Mouse (Mus musculus) kidney, adult 2 months (tissue): ENCODE data around the gene Rasal3. TPM values are rescaled to one million over a fixed set of nuclear protein-coding genes. Genes with fewer than 3 reads are reported as not detected.

ENCODE experiments used
- DNase-seq: peaks from one replicate; pipeline ENCODE4 v3.0.0; 2021
- H3K27ac ChIP-seq: fragments of 200-500 bp; 2 replicates; pipeline ENCODE4 v1.5.1; 2012; ENCODE audit warnings: low read depth, low read length, control low read depth, inconsistent platforms; ENCODE audit not compliant: insufficient read depth
- H3K27me3 ChIP-seq: fragments of 200-500 bp; replicated peaks from 2 replicates; pipeline ENCODE4 v1.6.1; 2012; ENCODE audit warnings: mild to moderate bottlenecking, moderate library complexity, low read length, inconsistent platforms; ENCODE audit not compliant: control insufficient read depth, insufficient read depth
- H3K36me3 ChIP-seq: fragments of 200-500 bp; 2 replicates; pipeline ENCODE4 v1.6.1; 2012; ENCODE audit warnings: mild to moderate bottlenecking, moderate library complexity, low read length, inconsistent platforms; ENCODE audit not compliant: control insufficient read depth, insufficient read depth
- H3K4me1 ChIP-seq: fragments of 200-500 bp; 2 replicates; pipeline ENCODE4 v1.6.1; 2011; ENCODE audit warnings: low read length; ENCODE audit not compliant: control insufficient read depth, insufficient read depth
- H3K4me3 ChIP-seq: fragments of 200-500 bp; 2 replicates; pipeline ENCODE4 v1.5.1; 2011; ENCODE audit warnings: mild to moderate bottlenecking, low read depth, low read length, control low read depth; ENCODE audit not compliant: insufficient read depth
- CTCF ChIP-seq: fragments of 200-500 bp; conservative IDR thresholded peaks from 2 replicates; pipeline ENCODE4 v1.5.1; 2011; ENCODE audit warnings: low read depth, mild to moderate bottlenecking, control low read depth, low read length, moderate library complexity, mixed read lengths; ENCODE audit not compliant: insufficient read depth, insufficient read length
- POLR2A ChIP-seq: fragments of 200-500 bp; IDR thresholded peaks from one replicate; pipeline ENCODE4 v1.6.1; 2011; ENCODE audit warnings: low read depth, low read length, control low read depth
- WGBS: fragments of 180-500 bp; shearing (Covaris S2); methylation state at CpG from one replicate; pipeline ENCODE4 v1.1.7; 2018; 5-methylcytosine and 5-hydroxymethylcytosine counted together
- polyA plus RNA-seq: library from polyadenylated mRNA; depleted of rRNA; stranded (reverse); fragments of >200 nt; gene quantifications from 2 replicates; pipeline ENCODE4 v1.2.3, GENCODE M21; 2012; rRNA removed

Rasal3 gene
- polyA plus RNA-seq, 1 experiment: 8.7 TPM

GRCm38 (mm10) chr17:32348406-32348805, 55.0 kb downstream of the Rasal3 start:
- WGBS: 78% methylated on average over 2 of the region's 2 CpGs
- no peak for DNase-seq
- peaks cover 2% of the 10 kb centered on the region; the same call in 1 of the 2 replicates for H3K36me3 ChIP-seq
- no peak overlapping the region for H3K4me3 ChIP-seq
- no peaks in the 10 kb centered on the region for H3K27me3 ChIP-seq
- TF ChIP-seq CTCF (no peak), POLR2A (no peak)
- peaks cover 5% of the 10 kb centered on the region; the same call in 1 of the 2 replicates for H3K4me1 ChIP-seq
- H3K27ac ChIP-seq: no peak overlapping the region

- WGBS: 97% methylated on average over 1 of the region's 1 CpGs
- Histone ChIP-seq H3K27me3 (no peaks in the 10 kb centered on the region), H3K36me3 (peaks cover 3% of the 10 kb centered on the region; the same call in 1 of the 2 replicates), H3K27ac (no peak overlapping the region), H3K4me3 (no peak overlapping the region), H3K4me1 (no peaks in the 10 kb centered on the region)
- DNase-seq: no peak
- TF ChIP-seq CTCF (no peak), POLR2A (no peak)
Observed at GRCm38 (mm10) chr17:32341102-32341501, 62.3 kb downstream of the Rasal3 start.

Other genes with a start within 250 kb of the Rasal3 start
- gene Notch3, start 236.7 kb downstream of the Rasal3 start, polyA plus RNA-seq: 12.0 and 16.9 TPM in 2 replicates
- 1.3 TPM in 2 replicates for gene Ephx3, start 214.0 kb downstream of the Rasal3 start, polyA plus RNA-seq
- gene Brd4, start 118.9 kb downstream of the Rasal3 start, polyA plus RNA-seq: 27.0 and 33.7 TPM in 2 replicates
- gene Akap8, start 82.3 kb downstream of the Rasal3 start, polyA plus RNA-seq: 36.9 and 48.0 TPM in 2 replicates
- 71.5 and 96.4 TPM in 2 replicates for gene Akap8l, start 53.0 kb downstream of the Rasal3 start, polyA plus RNA-seq
- gene Wiz, start 14.1 kb downstream of the Rasal3 start, polyA plus RNA-seq: 30.9 and 34.6 TPM in 2 replicates
- gene Pglyrp2, start 20.6 kb upstream of the Rasal3 start, polyA plus RNA-seq: 0.64 and 3.5 TPM in 2 replicates
- 0.39 and 1.0 TPM in 2 replicates for gene Cyp4f39, start 49.1 kb upstream of the Rasal3 start, polyA plus RNA-seq
- 16.2 and 18.1 TPM in 2 replicates for gene Cyp4f17, start 102.5 kb upstream of the Rasal3 start, polyA plus RNA-seq
- 11.6 and 14.3 TPM in 2 replicates for gene Cyp4f16, start 133.0 kb upstream of the Rasal3 start, polyA plus RNA-seq
- gene Cyp4f37, start 217.7 kb upstream of the Rasal3 start, polyA plus RNA-seq: 0.08 TPM in 1 of 2 replicates, not detected in the other